In the genomic region with DNA sequence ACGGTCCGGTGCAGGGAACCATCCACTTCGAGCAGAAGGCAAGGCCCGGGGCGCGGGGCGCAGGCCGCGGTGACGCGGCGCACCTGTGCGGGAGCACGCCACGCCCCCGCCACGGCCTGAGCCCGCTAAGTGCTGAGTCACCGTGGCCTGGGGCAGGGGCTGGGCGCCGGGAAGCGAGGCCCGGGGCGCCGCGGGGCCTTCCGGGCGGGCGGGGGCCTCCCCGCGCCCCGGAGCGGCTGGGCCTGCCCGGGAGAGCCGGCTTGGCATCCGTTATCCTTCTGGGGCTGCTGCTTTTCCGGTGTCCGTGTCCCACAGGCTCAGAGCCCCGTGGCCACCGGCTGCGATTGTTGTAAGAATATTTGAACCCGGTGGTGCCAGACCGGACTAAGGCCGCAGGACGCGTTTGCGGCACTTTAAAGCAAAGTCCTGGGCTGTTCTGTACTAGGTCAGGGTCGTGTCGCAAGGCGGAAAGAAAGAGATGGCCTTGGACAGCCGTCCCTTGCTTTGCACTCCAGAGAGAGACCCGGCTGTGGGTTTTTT, we compare ENCODE assay signal across 8 mouse cellular contexts. TPM values are rescaled to one million over a fixed set of nuclear protein-coding genes. Genes with fewer than 3 reads are reported as not detected.
DNase-seq lines count a peak whose midpoint lies in the region; ATAC-seq and TF ChIP-seq lines count a peak whose summit lies in the region.

No protein-coding gene starts in this region.

- WGBS in heart, embryonic 14.5 days: under 1% methylated on average over 31 of the region's 52 CpGs
- under 1% methylated on average over 44 of the region's 52 CpGs for WGBS in limb, embryonic 13.5 days
- under 1% methylated on average over 40 of the region's 52 CpGs for WGBS in midbrain, embryonic 16.5 days

- in situ Hi-C loops in ES-E14 (cut with MboI; ENCODE audit: low sequenced_read_pairs in 2 of 2, unreplicated experiment in 2 of 2): no loop called here

- H3K27me3 ChIP-seq in heart, embryonic 14.5 days (ENCODE audit: control insufficient read depth, insufficient read depth, low read length): no peaks in the 10 kb centered on the region
- H3K27me3 ChIP-seq in limb, embryonic 13.5 days: no peaks in the 10 kb centered on the region
- no peaks in the 10 kb centered on the region for H3K27me3 ChIP-seq in midbrain, embryonic 16.5 days (ENCODE audit: control insufficient read depth, insufficient read depth, low read depth, low read length)

- H3K4me1 ChIP-seq in ES-E14 (ENCODE audit: control insufficient read depth in 2 of 2, insufficient read depth in 2 of 2, low read length in 2 of 2, poor library complexity in 1 of 2): peaks cover 0 to 11% of the 10 kb centered on the region in 2 experiments; a peak in 2 of 4 replicates
- H3K4me1 ChIP-seq in heart, embryonic 14.5 days (ENCODE audit: control insufficient read depth in 2 of 2, insufficient read depth in 2 of 2, low read length in 2 of 2): peaks cover 3 to 17% of the 10 kb centered on the region in 2 experiments
- H3K4me1 ChIP-seq in limb, embryonic 13.5 days: peaks cover 21% of the 10 kb centered on the region
- peaks cover 23% of the 10 kb centered on the region for H3K4me1 ChIP-seq in midbrain, embryonic 16.5 days (ENCODE audit: control insufficient read depth, insufficient read depth, low read length)

- peak; percentile 43 for DNase-seq in heart, adult 8-10 months (ENCODE audit: low spot score)
- no peak for DNase-seq in heart, postnatal 14 days
- DNase-seq in ES-E14 (ENCODE audit: low read depth, low spot score): peak; percentile 49
- DNase-seq in embryo, embryonic 11 days: peak; percentile 85
- DNase-seq in c-Kit-positive CD71-positive TER-119-positive erythroid progenitor cells, embryonic 14.5 days (ENCODE audit: low spot score): no peak

- intact Hi-C loops in heart, postnatal 14 days (cut with DNase I): loop anchor here (2.0 kb wide), 1 partner anchor 62 kb away; no protein-coding TSS in a partner anchor

- peaks cover 29% of the 10 kb centered on the region for H3K36me3 ChIP-seq in ES-E14 (ENCODE audit: control insufficient read depth, insufficient read depth, low read length, poor library complexity, severe bottlenecking)
- H3K36me3 ChIP-seq in heart, embryonic 14.5 days (ENCODE audit: control insufficient read depth, insufficient read depth, low read length): peaks cover 31% of the 10 kb centered on the region
- H3K36me3 ChIP-seq in limb, embryonic 13.5 days: peaks cover 27% of the 10 kb centered on the region
- H3K36me3 ChIP-seq in midbrain, embryonic 16.5 days (ENCODE audit: control insufficient read depth, insufficient read depth, low read length): peaks cover 10% of the 10 kb centered on the region

- H3K4me3 ChIP-seq in ES-E14 (ENCODE audit: insufficient read depth in 1 of 2, low read depth in 1 of 2, low read length in 2 of 2, poor library complexity in 1 of 2, severe bottlenecking in 1 of 2): peak overlapping the region; percentile 87 to 95
- peak overlapping the region; percentile 64 to 95 for H3K4me3 ChIP-seq in heart, embryonic 14.5 days (ENCODE audit: control insufficient read depth in 1 of 2, insufficient read depth in 1 of 2, low read depth in 1 of 2, low read length in 2 of 2)
- H3K4me3 ChIP-seq in limb, embryonic 13.5 days: peak overlapping the region; percentile 96
- peak overlapping the region; percentile 89 for H3K4me3 ChIP-seq in midbrain, embryonic 16.5 days (ENCODE audit: low read depth, low read length)

- H3K9me3 ChIP-seq in ES-E14 (ENCODE audit: control insufficient read depth, insufficient read depth, low read depth, low read length): no peaks in the 10 kb centered on the region
- H3K9me3 ChIP-seq in heart, embryonic 14.5 days (ENCODE audit: control insufficient read depth, low read length): no peaks in the 10 kb centered on the region
- no peaks in the 10 kb centered on the region for H3K9me3 ChIP-seq in limb, embryonic 13.5 days
- H3K9me3 ChIP-seq in midbrain, embryonic 16.5 days (replicated peaks; ENCODE audit: control insufficient read depth, low read length, poor library complexity, severe bottlenecking): no peaks in the 10 kb centered on the region

- peak overlapping the region; percentile 78 for H3K4me2 ChIP-seq in heart, embryonic 14.5 days (ENCODE audit: low read length)
- H3K4me2 ChIP-seq in limb, embryonic 13.5 days (replicated peaks): peak overlapping the region; percentile 88
- peak overlapping the region; percentile 60 for H3K4me2 ChIP-seq in midbrain, embryonic 16.5 days (ENCODE audit: low read length)

- H3K27ac ChIP-seq in ES-E14 (ENCODE audit: insufficient read depth, low read depth, low read length, poor library complexity, severe bottlenecking): peak overlapping the region; percentile 85
- H3K27ac ChIP-seq in heart, embryonic 14.5 days (replicated peaks in 1 of 2; ENCODE audit: control insufficient read depth in 1 of 2, insufficient read depth in 1 of 2, low read depth in 2 of 2, low read length in 2 of 2): peak overlapping the region; percentile 82 to 96
- peak overlapping the region; percentile 85 for H3K27ac ChIP-seq in limb, embryonic 13.5 days
- H3K27ac ChIP-seq in midbrain, embryonic 16.5 days (ENCODE audit: low read length): peak overlapping the region; percentile 89

- peak overlapping the region; percentile 91 for H3K9ac ChIP-seq in ES-E14 (ENCODE audit: insufficient read depth, low read depth, low read length, poor library complexity, severe bottlenecking)
- peak overlapping the region; percentile 97 for H3K9ac ChIP-seq in heart, embryonic 14.5 days (ENCODE audit: low read length)
- H3K9ac ChIP-seq in limb, embryonic 13.5 days: peak overlapping the region; percentile 90
- H3K9ac ChIP-seq in midbrain, embryonic 16.5 days (ENCODE audit: low read depth, low read length): peak overlapping the region; percentile 94

- peak; percentile 78 for ATAC-seq in heart, embryonic 14.5 days (ENCODE audit: insufficient number of reproducible peaks, insufficient read depth, low FRiP score, low read depth)
- peak; percentile 86 for ATAC-seq in limb, embryonic 13.5 days (ENCODE audit: low FRiP score, low read depth)
- ATAC-seq in midbrain, embryonic 16.5 days: peak; percentile 82

TF ChIP-seq in ES-E14, 5 proteins besides CTCF, POLR2A, EP300 and RAD21:
- no peak for TF ChIP-seq HCFC1 (IDR thresholded peaks at IDR 0.05; ENCODE audit: borderline replicate concordance, insufficient read depth, low read length)
- TF ChIP-seq MAFK (IDR thresholded peaks at IDR 0.05; ENCODE audit: insufficient read depth, low read depth, low read length): peak; percentile 91

RNA-seq across cellular contexts. Expression of gene Sod1, which starts 0.4 kb away (rescaled TPM):
- total RNA-seq in heart, adult 8-10 months (2022): 100 to 1,000 TPM; 552 to 637 (median 573) TPM
- total RNA-seq in heart, postnatal 14 days (2021): 100 to 1,000 TPM; 463 to 497 TPM
- 990 and 1,081 TPM in 2 replicates for total RNA-seq in ES-E14 (2012; rRNA removed)
- 1,040 and 1,157 TPM in 2 replicates for polyA plus RNA-seq in heart, embryonic 14.5 days (2014; fragmentation: Nextera tagmentation; extraction: Ambion mirVana)
- polyA plus RNA-seq in limb, embryonic 13.5 days (2015; fragmentation: Nextera tagmentation; extraction: Ambion mirVana): 1,085 and 1,159 TPM in 2 replicates
- 840 and 889 TPM in 2 replicates for polyA plus RNA-seq in midbrain, embryonic 16.5 days (2015; fragmentation: Nextera tagmentation; extraction: Ambion mirVana)

Comparison
In these comparisons a context has a peak if more than half of its experiments do, and no peak if none do; other contexts are left out.
1. DNase-seq: peak in heart, adult 8-10 months (single experiment), ES-E14 (single experiment) and embryo, embryonic 11 days (single experiment); none in heart, postnatal 14 days (0 of 2) and c-Kit-positive CD71-positive TER-119-positive erythroid progenitor cells, embryonic 14.5 days (single experiment).
2. Peak in every context shown above with its lines, with median percentiles within 50 percentile points of each other: H3K27ac ChIP-seq, H3K4me3 ChIP-seq, H3K9ac ChIP-seq, ATAC-seq and H3K4me2 ChIP-seq.